Mouse (Mus musculus): ENCODE results near the gene Clk3. TPM values are rescaled to one million over a fixed set of nuclear protein-coding genes. Genes with fewer than 3 reads are reported as not detected.

Gene Clk3
- polyA plus RNA-seq, 1 experiment from 2014 or later: 58.5 TPM

Other genes with a start within 250 kb of the Clk3 start
- 936 and 1,022 TPM in 2 replicates for gene Cox5a, start 244.6 kb downstream of the Clk3 start, polyA plus RNA-seq (2014; fragmentation: Nextera tagmentation; extraction: Ambion mirVana)
- 23.7 and 24.0 TPM in 2 replicates for gene Fam219b, start 228.3 kb downstream of the Clk3 start, polyA plus RNA-seq (2014; fragmentation: Nextera tagmentation; extraction: Ambion mirVana)
- gene Mpi, start 213.1 kb downstream of the Clk3 start, polyA plus RNA-seq (2014; fragmentation: Nextera tagmentation; extraction: Ambion mirVana): 60.7 and 62.1 TPM in 2 replicates
- gene Scamp2, start 204.9 kb downstream of the Clk3 start, polyA plus RNA-seq (2014; fragmentation: Nextera tagmentation; extraction: Ambion mirVana): 46.1 and 48.9 TPM in 2 replicates
- gene Ulk3, start 176.4 kb downstream of the Clk3 start, polyA plus RNA-seq (2014; fragmentation: Nextera tagmentation; extraction: Ambion mirVana): 26.1 and 28.4 TPM in 2 replicates
- 0.13 TPM in 1 of 2 replicates, not detected in the other for gene Cplx3, start 159.6 kb downstream of the Clk3 start, polyA plus RNA-seq (2014; fragmentation: Nextera tagmentation; extraction: Ambion mirVana)
- gene Lman1l, start 145.1 kb downstream of the Clk3 start, polyA plus RNA-seq (2014; fragmentation: Nextera tagmentation; extraction: Ambion mirVana): not detected in 2 replicates
- 33.4 and 46.2 TPM in 2 replicates for gene Csk, start 112.2 kb downstream of the Clk3 start, polyA plus RNA-seq (2014; fragmentation: Nextera tagmentation; extraction: Ambion mirVana)
- gene Cyp1a2, start 82.2 kb downstream of the Clk3 start, polyA plus RNA-seq (2014; fragmentation: Nextera tagmentation; extraction: Ambion mirVana): not detected in 2 replicates
- 0.09 and 0.13 TPM in 2 replicates for gene Cyp1a1, start 77.9 kb downstream of the Clk3 start, polyA plus RNA-seq (2014; fragmentation: Nextera tagmentation; extraction: Ambion mirVana)
- 21.9 and 26.3 TPM in 2 replicates for gene Edc3, start 57.3 kb downstream of the Clk3 start, polyA plus RNA-seq (2014; fragmentation: Nextera tagmentation; extraction: Ambion mirVana)
- gene Arid3b, start 70.9 kb upstream of the Clk3 start, polyA plus RNA-seq (2014; fragmentation: Nextera tagmentation; extraction: Ambion mirVana): 6.3 and 7.3 TPM in 2 replicates
- 157 and 164 TPM in 2 replicates for gene Ubl7, start 145.1 kb upstream of the Clk3 start, polyA plus RNA-seq (2014; fragmentation: Nextera tagmentation; extraction: Ambion mirVana)
- gene Sema7a, start 174.3 kb upstream of the Clk3 start, polyA plus RNA-seq (2014; fragmentation: Nextera tagmentation; extraction: Ambion mirVana): 5.6 and 7.2 TPM in 2 replicates
- 0.43 and 0.71 TPM in 2 replicates for gene Cyp11a1, start 240.6 kb upstream of the Clk3 start, polyA plus RNA-seq (2014; fragmentation: Nextera tagmentation; extraction: Ambion mirVana)